Mouse (Mus musculus) embryonic fibroblast, embryonic 13.5 days (primary cell): Measurements from ENCODE around the gene Dapl1. TPM values are rescaled to one million over a fixed set of nuclear protein-coding genes. Genes with fewer than 3 reads are reported as not detected.

ENCODE experiments used
- H3K27ac ChIP-seq: 2 replicates; pipeline ENCODE4 v1.5.1; 2012; ENCODE audit warnings: low read length, control low read depth, inconsistent platforms; ENCODE audit not compliant: insufficient read depth
- H3K4me1 ChIP-seq: 2 replicates; pipeline ENCODE4 v1.6.1; 2011; ENCODE audit warnings: low read length; ENCODE audit not compliant: control insufficient read depth, insufficient read depth
- H3K4me3 ChIP-seq: 2 replicates; pipeline ENCODE4 v1.5.1; 2011; ENCODE audit warnings: mild to moderate bottlenecking, control low read depth, low read length; ENCODE audit not compliant: insufficient read depth
- CTCF ChIP-seq: IDR thresholded peaks from 2 replicates; pipeline ENCODE4 v1.5.1; 2011; ENCODE audit warnings: mild to moderate bottlenecking, control low read depth, low read length, moderate library complexity, borderline replicate concordance; ENCODE audit not compliant: insufficient read depth
- POLR2A ChIP-seq: IDR thresholded peaks from 2 replicates; pipeline ENCODE4 v1.6.1; 2011; ENCODE audit warnings: low read depth, mild to moderate bottlenecking, control low read depth, low read length, moderate library complexity
- polyA plus RNA-seq: library from polyadenylated mRNA; stranded (reverse); fragments of >200 nt; gene quantifications from 2 replicates; pipeline ENCODE4 v1.2.4, GENCODE M21; 2011; ENCODE audit warnings: low read depth; ENCODE audit not compliant: missing spikeins, insufficient read length

Dapl1 gene
- polyA plus RNA-seq, 1 experiment = not detected

DNA sequence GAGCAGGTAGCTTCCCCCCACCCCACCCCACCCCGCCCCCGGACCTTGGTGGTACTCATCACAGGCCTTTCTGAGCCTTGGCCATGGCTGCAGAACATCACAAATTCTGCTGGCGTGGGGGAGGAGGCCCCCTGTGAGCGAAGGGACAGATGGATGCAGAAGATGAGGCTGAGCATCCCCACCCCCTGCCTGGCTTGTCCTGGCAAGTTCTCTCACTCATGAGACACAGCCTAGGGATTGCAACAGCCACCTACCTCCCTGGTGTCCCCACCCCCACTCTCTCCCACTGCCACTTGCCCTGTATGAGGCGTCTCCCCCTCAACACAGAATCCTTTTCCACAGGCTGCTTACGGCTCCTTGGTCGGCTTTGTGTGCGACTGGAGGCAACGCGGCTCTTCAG lies 49.1 kb downstream of the Dapl1 start:
- no peak overlapping the region for H3K27ac ChIP-seq
- no peaks in the 10 kb centered on the region for H3K4me1 ChIP-seq
- no peak overlapping the region for H3K4me3 ChIP-seq
- TF ChIP-seq CTCF (no peak), POLR2A (no peak)

- TF ChIP-seq POLR2A = no peak
- TF ChIP-seq CTCF = no peak
- Histone ChIP-seq H3K27ac (no peak overlapping the region), H3K4me1 (no peaks in the 10 kb centered on the region), H3K4me3 (no peak overlapping the region)
Measured at GRCm38 (mm10) chr2:59533971-59534748, 49.7 kb downstream of the Dapl1 start.

DNA sequence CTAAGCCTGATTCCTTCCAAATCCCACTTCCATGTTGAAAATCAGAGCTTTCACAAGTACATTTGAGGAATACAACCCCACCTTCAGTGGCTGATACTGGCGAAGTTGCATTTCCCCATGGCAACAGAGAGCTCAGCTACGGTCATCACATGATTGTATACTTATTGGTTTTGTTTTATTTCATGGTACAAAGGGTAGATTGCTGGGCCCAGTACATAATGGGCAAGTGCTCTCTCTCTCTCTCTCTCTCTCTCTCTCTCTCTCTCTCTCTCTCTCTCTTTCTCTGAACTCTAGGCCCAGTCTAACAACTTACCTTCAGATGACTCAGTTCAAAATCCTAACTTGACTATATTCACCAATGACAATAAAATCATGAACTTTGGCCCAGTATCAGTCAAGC lies 52.5 kb downstream of the Dapl1 start:
- no peak overlapping the region for H3K27ac ChIP-seq
- no peaks in the 10 kb centered on the region for H3K4me1 ChIP-seq
- H3K4me3 ChIP-seq = no peak overlapping the region
- TF ChIP-seq POLR2A (no peak), CTCF (no peak)

GRCm38 (mm10) chr2:59538031-59538430 lies 53.6 kb downstream of the Dapl1 start:
- TF ChIP-seq POLR2A (no peak), CTCF (no peak)
- no peak overlapping the region for H3K4me3 ChIP-seq
- no peak overlapping the region for H3K27ac ChIP-seq
- no peaks in the 10 kb centered on the region for H3K4me1 ChIP-seq

- no peak overlapping the region for H3K27ac ChIP-seq
- TF ChIP-seq CTCF (no peak), POLR2A (no peak)
- no peaks in the 10 kb centered on the region for H3K4me1 ChIP-seq
- H3K4me3 ChIP-seq = no peak overlapping the region
Measured at GRCm38 (mm10) chr2:59539796-59540195, 55.3 kb downstream of the Dapl1 start.

- no peak for TF ChIP-seq POLR2A
- peak; percentile 69; the same call in 1 of the 2 replicates for TF ChIP-seq CTCF
- no peak overlapping the region for H3K27ac ChIP-seq
- no peak overlapping the region for H3K4me3 ChIP-seq
- no peaks in the 10 kb centered on the region for H3K4me1 ChIP-seq
Measured at GRCm38 (mm10) chr2:59541121-59541887, 56.9 kb downstream of the Dapl1 start.

- no peaks in the 10 kb centered on the region for H3K4me1 ChIP-seq
- H3K4me3 ChIP-seq = no peak overlapping the region
- TF ChIP-seq POLR2A (no peak), CTCF (no peak)
- H3K27ac ChIP-seq = no peak overlapping the region
Measured at GRCm38 (mm10) chr2:59543543-59544065, 59.2 kb downstream of the Dapl1 start.

GRCm38 (mm10) chr2:59544237-59544909 lies 59.9 kb downstream of the Dapl1 start:
- Histone ChIP-seq H3K4me3 (no peak overlapping the region), H3K27ac (no peak overlapping the region), H3K4me1 (no peaks in the 10 kb centered on the region)
- TF ChIP-seq CTCF (no peak), POLR2A (no peak)

DNA sequence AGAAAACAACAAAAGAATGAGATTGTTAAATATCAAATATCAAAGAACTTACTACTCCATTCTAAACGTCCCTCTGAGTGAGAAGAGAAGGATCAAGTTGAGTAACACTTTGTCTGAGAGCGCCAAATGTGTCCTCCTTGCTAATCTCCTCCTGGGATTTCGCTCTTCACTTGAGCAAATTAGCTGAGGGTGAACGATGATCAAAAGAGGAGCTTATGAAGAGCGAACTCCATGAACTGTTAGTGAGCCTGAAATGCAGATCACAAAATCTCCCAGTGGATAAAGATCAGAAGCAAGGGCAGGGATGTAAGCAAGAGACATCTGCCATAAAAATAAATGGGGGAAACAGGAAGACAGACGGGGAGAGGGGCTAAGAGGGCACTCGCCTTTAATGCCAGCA lies 60.5 kb downstream of the Dapl1 start:
- H3K4me3 ChIP-seq = no peak overlapping the region
- TF ChIP-seq CTCF (no peak), POLR2A (no peak)
- no peak overlapping the region for H3K27ac ChIP-seq
- H3K4me1 ChIP-seq = no peaks in the 10 kb centered on the region
